Mouse (Mus musculus) kidney, adult 8-10 months (tissue): ENCODE data around the gene Pinlyp.

ENCODE experiments used
- DNase-seq, 2 experiments: peaks; one replicate each; pipeline ENCODE4 v3.0.0; 2022

Gene Pinlyp

DNA sequence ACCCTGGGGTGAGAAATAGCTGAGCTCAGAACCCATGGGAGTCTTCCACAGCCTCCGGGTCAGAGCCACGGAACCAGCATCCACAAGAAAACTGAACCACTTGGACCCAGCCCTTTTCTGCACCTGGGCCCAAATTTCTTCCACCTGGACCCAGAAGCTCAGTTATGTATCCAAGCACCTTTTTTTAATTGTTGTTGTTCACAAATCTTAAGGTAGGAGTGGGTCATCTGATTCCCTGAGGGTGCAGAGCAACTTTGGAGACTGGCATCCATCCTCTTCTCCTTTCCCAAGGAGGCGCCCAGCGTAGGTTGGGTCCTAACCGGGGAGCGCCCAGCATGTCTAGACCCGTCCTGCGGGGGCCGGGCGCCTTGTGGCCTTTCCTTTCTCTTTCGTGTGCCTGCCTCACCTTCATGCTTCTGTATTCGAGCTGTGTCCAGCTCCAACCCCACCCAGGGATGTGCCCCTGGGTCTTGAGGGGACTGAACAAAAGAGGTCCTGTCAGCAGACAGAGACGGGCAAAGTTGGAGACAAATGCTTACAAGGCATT, at the start of gene Pinlyp, which contains the start of gene Xrcc1:
Gene Pinlyp, minus strand, starts transcription at position 51 of the 547 bp plus-strand sequence.
Gene Xrcc1, plus strand, starts transcription at position 222 of the 547 bp plus-strand sequence.
- DNase-seq, result no peak

DNA sequence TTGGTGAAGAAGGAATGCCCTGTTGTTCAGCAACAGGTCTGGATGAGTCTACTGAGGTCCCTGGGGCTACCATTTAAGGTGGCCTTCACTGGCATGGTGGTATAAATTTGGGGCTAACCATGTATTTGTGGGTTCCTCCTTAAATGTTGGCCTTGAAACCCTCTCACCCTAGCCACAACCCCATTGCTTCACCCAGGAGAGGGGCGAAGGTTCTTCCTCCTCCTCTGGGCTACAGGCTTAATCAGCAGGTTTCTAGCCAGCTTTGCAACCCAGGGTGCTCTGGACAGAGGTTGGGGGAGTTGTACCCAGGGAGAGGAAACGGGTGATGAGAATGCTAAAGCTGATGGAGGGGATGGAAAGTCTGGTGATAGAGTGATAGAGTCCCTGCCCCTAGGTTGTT, 49.5 kb upstream of the Pinlyp start:
- no peak for DNase-seq

DNA sequence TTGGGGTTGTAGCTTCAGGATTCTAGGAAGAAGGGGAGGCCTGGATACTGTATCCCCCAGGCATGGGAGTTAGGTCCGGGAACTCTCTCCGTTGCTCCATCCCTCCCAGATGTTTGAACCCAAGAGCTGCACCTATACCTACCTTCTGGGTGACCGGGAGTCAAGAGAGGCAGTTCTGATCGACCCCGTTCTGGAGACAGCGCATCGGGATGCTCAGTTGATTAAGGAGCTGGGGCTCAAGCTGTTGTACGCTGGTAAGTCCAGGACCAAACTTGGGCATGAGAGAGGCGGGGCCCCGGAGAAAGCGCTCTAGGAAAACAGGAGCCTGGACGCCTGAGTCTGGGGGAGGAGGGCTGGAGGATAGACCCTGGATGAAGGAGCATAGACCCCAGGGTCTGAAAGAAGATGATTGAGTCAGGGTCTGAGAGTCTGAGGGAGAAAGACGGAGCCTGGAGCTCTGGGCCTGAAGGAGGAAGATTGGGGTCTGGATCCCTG, 48.4 kb upstream of the Pinlyp start:
- no peak for DNase-seq

DNA sequence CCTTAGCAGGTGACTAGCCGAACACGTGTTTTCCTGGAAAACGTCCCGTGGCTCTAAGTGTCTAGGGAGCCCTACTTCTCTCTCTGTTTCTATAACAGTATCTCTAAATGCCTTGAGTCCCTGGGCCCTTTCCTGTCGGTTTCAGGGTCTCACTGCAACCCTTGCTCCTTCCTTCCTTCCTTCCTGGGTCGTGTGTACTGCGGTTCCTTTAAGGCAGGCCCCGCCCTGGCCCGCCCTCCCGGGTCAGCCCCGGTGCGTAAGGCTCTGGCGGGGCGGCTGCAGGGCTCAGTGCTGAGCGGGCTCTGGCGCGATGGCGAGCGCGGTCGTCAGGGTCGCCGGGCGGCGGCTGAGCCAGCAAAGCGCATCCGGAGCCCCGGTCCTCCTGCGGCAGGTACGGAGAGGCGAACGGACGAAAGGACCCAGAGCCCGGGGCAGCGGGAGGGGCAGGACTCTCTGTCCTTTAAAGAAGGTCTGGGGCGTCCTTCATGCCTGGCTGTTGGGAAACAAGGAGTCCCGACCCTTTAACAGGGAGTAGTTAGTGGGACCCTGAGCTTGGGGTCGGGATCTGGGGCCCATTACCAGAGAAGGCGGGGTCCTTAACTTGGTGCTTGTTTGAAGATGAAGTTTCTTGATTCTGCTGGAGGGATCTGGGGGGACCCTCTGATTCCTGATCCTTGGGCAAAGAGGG, 47.8 kb upstream of the Pinlyp start:
- peak; percentile 71 to 83 for DNase-seq

DNA sequence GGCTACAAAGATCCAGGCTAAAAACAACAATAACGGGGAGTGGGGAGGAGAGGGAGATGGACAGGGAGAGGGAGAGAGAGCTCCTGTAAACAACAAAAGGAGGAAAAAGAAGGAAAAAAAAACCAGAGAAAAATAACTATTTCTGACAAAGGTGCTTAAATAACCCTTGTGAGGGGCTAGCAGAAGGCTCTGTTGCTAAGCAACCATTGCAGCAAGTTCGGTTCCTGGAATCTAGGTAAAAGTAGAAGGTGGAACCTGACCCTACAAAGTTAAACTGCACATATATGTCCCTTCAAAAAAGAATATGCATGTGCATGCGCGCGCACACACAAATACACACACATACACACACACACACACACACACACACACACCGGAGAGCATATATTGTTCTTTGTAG, 46.9 kb upstream of the Pinlyp start:
- DNase-seq, result no peak

DNA sequence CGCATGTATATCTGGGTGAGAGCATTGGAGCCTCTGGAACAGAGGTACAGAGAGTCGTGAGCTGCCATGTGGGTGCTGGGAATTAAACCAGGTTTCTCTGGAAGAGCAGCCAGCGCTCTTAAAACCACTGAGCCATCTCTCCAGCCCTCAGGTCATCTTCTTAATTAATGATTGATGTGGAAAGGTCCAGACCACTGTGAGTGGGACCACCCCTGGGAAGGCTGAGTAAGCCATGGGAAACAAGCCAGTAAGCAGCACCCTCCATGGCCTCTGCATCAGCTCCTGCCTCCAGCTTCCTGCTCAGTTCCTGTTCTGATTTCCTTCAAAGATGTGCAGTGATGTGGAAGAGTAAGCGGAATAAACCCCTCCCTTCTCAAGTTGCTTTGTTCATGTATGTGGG, 46.2 kb upstream of the Pinlyp start:
- peak in 1 of 2 experiments; percentile 55 for DNase-seq

DNA sequence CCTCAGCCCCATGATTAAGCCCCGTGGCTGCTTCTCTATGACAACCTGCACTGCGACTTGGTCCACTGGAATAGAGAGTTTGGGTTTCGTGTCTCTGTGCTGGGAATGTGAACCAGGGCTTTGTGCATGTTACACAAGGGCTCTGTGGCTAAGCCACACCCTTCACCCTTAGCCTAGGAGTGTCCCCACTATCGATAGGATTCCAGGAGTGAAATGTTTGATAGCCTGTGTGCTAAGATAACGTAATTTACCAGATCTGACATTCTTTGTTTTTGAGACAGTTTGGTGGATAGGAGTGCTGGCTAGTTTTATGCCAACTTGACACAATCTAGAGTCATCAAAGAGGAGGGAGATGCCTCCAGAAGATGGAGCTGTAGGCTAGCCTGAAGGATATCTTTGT, 45.8 kb upstream of the Pinlyp start:
- no peak for DNase-seq

DNA sequence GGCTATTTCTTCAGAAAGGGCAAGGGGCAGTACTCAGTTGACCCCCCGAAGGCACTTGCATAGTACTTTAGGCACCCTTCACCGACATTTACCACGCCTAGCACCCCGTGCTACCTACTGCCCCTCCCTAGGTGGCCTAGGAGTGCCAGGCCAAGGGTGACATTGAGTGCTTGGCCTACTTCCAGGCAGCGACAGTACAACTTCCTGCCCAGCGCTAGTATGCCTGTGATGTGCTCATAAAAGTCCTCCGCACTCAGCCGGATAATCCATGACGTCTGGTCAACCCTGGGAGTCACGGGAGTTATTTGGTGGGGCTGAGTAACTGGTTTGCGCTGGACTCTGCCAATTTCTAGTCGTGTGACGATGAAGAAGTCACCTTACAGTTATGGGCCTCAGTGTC, 42.4 kb upstream of the Pinlyp start:
- DNase-seq, result peak; percentile 87 to 90

DNA sequence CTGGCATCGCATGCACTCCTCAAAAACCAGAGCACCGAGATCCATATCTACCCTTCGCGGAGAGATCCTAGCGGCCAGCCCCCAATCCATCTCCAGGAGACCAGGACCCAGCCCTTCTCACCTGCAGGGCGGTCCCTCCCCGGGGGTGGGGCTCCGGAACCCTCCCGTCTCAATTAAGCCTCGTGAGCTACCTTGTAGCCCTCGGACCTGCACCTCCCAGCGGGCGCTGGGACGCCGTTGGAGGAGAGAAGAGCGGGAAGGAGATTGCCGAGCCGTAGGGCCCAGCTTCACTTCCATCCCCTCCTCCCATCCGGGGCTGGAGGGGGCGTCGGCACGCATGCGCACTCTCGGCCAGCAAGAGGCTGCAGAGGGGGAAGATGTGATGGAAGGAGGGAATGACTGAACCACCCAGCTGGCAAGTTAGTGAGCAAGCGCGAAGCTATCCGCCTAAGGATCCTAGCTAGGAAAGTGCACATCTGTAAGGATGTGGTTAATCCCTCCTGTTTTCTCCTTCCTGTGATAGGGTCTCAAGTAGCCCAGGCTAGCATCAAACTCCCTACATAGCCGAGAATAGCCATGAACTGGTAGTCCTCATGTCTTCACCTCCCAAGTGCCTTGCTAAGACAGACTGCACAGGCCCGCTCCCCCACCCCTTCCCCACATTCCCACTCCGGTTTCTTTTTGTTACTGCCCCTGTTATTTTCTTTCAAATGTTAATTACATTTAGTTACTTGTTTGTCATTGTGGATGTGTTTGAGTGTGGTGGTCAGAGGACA, 41.6 kb upstream of the Pinlyp start, which contains the start of the genes Ethe1 and Zfp575:
Gene Ethe1, plus strand, starts transcription at position 214 of the 776 bp plus-strand sequence.
Gene Zfp575, minus strand, starts transcription at position 312 of the 776 bp plus-strand sequence.
- DNase-seq, result no peak

DNA sequence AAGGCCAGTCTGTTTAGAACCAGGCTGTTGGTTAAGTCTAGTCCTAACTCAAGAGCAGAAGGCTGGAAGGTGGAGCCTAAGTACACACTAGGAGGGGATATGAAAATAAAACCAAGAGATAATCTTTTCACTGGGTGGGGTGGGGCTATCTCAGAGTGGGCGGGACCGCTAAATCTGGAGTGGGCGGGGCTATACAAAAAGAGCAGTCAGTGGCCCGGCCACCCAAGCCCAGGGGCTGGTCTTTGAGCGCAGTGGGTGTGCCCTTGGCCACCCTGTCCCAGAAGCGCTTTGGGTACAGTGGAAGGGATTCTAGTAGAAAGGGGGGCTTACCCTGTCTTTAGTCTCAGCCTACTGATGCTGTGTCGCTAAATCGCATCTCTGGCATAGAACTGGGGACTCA, 40.9 kb upstream of the Pinlyp start:
- no peak for DNase-seq

DNA sequence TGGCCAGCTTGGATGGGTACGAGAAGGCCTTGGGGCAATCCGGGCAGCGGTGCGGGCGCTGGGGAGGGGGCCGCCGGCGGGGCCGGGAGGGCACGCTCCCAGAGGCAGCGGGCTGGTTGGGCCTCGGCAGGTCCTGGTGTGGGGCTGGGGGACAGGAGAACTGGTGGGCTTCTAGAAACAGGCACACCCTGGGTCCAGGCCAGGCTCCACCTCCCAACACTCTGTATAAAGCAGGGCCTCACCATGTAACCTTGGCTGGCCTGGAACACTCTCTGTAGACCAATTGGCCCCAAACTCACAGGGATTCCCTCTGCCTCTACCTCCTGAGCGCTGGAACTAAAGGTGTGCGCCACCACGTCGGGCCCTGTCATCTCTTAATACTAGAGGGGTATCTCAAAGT, 40.1 kb upstream of the Pinlyp start:
- no peak for DNase-seq

DNA sequence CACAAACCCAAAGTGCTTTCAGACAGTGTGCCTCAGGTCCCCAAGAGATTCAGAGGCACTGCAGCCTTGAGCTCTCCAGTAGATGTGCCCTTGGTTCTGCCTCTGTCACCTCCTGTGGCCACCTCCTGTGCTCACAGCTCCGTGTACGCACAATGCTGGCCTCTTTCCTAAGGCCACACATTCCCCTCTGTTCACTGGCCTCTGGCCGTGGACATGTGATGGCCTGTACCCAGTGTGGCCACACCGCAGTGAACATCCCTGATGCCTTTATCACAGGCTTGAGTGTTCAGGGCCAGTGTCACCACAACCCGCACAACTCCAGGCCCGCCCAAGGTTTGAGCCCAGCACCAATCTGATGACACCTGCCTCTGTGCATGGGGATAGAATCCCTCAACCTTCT, 39.0 kb upstream of the Pinlyp start:
- no peak for DNase-seq

DNA sequence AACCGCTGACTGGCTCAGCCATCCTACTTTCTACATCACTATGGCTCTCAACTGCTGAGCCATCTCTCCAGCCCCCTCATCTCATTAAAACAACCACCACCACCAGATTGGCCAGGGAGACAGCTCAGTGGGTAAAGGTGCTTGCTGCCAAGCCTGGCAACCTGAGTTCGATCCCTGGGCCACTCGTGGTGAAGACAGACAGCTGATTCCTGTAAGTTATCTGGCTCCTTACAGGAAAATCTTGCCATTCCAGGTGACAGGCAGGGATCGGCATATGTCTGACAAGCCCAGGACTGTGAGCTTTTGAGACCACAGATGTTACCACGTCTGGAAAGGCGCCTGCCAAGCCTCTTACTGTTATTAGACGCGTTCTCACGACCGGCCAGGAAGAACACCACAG, 31.9 kb upstream of the Pinlyp start:
- DNase-seq, result no peak

DNA sequence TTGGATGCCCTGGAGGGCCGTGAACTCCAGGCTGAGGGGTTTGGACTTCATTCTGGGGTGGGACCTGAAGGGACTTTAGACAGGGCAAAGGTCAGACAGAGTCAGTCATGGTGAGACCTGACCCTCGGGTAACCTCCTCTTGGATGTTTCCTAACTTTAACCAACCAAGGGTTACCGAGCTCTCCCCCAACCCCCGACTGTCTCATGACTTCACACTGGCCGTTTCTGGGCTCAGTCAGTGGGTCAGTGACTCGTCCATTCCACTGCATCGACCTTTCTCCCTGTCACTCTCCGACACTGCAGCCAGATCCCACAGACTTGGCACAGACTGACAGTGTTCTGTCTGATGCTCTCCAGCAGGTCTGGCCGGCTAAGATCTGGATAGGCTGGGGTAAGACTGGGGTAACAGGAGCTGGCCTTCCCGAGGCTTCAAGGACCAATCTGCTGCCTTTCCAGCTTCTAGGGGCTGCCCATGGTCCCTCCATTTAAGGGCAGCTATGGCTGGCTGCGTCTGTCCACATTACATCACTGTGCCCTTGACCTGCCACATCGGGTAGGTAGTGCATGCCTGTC, 28.4 kb upstream of the Pinlyp start:
- peak; percentile 86 to 88 for DNase-seq

DNA sequence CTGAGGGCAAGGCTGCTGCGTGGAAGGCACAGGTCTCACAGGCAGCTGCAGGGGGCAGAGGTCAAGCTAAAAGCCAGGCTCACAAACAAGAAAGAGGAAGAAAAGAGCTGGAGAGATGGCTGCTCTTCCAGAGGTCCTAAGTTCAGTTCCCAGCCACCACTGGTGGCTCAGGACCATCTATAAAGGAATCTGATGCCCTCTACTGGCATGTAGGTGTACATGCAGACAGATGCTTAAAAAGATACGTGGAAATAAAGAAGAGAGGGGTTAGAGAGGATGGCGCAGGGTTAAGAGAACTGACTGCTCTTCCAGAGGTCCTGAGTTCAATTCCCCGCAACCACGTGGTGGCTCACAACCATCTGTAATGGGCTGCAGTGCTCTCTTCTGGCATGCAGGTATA, 26.5 kb upstream of the Pinlyp start:
- no peak for DNase-seq

DNA sequence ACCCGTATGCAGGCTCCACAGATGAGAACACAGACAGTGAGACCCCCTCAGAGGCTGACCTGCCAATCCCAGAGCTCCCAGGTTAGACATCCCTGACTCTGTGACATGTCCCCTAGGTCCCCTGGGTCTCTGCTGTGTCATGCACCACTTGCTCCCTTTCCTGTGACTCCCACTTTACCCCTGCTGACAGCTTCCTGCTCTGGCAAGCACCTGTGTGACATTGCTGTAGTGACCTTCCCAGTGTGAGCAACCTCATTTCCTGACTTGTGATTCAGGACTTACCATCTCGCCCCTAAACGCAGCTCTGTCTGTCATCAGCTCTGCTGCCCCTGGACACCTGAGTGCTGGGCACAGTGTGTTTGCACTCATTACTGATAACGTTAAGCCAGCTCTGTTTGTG, 25.2 kb upstream of the Pinlyp start:
- DNase-seq, result no peak

DNA sequence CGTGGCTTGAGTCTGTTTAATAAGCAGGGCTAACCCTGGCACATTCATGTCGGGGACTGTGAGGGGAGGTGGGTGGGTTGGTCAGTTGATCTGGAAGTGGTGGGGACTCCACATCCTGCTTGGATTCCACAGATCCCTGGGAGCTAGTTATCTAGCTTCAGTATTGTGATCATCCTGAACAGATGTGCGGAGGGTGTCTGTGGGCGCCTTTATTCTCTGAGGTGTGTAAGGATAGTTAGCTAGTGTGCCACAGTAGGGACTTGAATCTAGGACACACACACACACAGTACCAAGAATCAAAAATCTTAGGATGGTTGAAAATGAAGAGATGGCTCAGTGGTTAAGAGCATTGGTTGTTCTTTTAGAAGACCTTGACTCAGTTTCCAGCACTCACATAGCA, 22.6 kb upstream of the Pinlyp start:
- DNase-seq, result no peak

DNA sequence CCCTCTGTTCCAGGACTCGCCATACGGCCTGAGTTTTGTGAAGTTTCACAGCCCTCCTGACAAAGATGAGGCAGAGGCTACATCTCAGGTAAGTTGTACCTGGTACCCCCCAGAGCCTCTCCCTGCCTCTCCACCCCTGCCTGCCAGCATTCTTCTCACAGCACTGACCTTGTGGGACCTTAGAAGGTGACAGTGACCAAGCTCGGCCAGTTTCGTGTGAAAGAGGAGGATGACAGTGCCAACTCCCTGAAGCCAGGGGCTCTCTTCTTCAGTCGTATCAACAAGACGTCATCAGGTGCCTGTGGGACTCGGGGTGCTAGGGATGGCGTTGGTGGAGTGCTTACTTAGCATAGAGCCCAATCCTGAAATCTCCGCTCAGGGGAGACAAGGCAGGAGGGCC, 20.3 kb upstream of the Pinlyp start:
- DNase-seq, result no peak

DNA sequence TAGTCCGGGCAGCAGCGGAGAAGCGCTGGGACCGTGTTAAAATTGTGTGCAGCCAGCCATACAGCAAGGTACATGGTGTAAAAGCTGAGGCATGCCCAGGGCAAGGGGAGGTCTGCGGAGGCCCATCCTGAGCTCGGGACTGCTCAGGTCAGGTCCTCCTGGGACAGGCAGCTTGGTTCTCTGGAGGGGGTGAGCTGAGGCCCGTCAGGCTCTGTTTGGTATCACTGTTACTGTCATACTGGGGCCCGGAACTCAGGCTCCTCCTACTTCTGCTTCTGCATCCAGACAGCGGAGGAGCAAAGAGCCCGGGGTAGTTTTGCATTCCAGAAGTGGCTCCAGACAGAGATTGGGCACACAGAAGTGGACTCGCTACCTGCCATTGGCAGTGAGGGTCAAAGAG, 19.7 kb upstream of the Pinlyp start:
- DNase-seq, result peak in 1 of 2 experiments; percentile 58

DNA sequence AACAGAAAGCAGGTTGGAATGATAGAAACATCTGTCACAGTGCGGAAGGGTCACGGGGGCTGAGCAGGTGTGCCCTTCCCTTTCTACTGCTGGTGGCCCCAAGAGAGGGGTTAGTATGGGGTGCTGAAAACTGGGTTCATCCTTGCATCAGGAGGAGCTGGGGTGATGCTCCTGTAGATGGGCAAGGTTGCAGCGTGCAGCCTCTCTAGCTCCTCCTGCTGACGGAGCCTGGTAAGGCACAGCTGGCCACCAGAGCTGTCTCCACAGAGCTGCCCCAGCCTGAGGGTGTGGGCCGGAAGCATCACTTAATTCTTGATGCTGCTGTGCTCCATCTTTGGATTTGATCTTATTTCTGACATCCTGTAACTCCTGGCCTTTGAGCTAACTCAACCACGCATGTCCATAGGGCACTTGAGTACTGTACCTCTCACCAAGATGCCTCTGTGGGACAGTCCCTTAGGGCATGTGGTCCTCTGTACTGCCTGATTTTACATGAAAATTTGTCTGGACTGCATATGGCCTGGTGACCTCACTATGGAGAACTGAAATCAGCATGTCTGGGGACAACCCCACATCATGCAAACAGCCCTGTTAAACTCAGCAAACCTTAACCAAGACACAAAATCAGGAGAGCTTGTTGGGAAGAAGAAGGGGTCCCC, 18.8 kb upstream of the Pinlyp start:
- peak; percentile 47 to 82 for DNase-seq

DNA sequence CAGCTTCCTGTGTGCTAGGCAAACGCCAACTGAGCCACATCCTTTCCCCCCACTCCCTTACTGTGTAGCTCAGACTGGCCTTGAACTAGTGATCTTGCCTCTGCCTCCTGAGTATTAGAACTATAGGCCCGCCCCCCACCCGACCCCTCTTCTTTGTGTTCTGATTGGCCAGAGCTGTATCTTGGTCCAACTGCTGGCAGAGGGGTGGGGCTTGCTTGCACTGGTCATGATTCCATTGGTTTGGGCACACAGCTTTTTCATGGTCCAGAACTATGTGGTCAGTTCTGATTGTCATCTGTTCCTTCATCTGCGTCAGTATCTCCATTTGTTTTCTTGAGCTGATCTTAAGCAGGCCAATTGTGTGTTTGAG, 17.9 kb upstream of the Pinlyp start:
- DNase-seq, result no peak

DNA sequence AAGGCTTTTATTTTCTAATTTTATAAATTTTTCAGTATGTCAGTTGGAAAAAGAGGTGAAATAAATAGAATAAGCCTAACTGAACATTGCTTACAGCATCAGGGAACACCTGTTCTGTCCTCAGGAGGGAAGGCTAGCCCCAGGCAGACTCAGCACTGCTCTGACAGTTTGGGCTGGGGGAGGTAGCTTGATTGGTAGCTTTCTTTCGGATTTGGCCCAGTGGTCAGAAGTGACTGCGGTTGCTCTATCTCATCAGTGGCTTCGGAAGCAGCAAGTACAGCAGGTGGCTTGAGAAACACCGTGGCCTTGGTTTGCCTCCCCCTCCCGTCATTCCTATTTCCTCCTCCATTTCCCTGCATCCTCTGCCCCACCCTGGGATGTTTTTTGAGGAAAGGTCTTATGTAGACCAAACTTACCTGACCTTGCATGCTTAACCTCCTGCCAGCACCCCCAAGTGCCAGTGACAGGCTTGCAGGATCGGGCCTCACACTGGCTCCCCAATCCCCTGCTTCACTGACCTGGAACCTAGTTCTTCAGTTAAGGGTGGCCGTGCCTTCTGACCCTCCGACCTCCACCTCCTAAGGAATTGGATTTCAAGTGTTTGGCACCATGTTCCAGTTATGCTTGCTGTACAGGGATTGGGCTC, 17.4 kb upstream of the Pinlyp start:
- no peak for DNase-seq
